Mouse (Mus musculus): ENCODE results near the gene Olfr1437.
"Not testable (repeated sequence)": the region's sequence is repeated elsewhere in the genome, so short reads cannot be mapped to it uniquely, and the experiment has no call there.

The Olfr1437 gene

DNA sequence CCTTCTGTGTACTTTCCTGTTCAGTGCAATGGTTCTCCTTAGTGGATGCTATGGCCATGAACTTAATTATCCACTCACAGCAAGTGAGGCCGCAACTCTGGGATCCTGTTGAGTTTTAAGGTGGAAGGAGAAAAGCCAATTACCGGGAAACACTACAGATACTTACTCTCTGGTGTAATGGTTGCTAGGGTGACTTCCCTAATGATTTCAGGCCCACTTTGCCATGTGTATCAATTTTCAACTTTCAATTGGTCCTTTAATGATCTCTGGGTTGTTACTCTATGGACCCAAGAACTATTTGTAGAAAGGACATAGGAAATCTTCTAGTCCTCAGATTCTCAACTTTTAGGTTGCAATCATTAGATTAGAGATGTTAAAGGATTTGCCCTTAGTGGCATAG is at the start of gene Olfr1437:
Olfr1437 (minus strand) TSS at position 101 of the 400 bp plus-strand sequence.
- DNase-seq, result no peak

DNA sequence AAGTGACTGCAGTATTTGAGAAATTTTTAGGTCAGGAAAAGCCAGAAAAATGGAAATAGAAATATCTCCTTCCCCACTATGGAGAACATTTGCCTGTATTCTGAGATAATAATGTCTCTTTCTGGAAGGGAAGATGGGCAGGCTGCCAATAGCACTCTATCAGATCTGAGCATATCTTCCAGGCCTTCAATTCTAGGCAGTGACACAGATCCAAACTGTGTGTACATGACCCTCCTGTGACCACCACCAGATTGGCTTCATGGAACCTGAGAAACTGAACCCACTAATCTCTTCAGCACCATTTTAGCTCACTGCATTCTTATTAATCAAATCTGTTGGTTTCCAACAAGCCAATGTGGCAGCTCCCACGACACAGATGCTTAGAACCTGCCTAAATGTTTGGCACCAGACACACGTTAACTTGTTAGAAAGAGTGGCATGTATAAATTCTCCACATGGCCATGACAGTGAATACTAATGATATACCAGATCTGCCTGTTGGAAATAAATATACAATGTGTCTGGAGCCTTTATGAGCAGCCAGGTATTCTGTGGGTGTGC is 49.6 kb upstream of the Olfr1437 start:
- no peak for DNase-seq

DNA sequence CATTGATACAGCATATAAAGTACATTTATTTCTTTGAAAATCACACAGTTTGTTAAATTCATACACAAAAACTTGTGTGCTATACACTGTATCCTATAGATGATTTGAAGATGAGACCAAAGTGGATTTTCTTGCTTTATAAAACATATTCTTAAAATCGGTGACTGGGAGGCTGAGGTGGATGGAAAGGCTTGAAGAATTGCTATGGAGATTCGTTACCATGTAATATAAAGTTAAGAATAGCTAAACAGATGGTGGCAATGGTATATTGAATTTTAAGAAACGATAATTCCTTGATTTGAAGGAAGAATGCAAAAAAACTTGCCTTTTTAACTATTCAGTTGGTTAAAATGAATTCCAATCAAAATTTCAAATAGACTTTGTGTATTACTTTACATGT is 48.1 kb upstream of the Olfr1437 start:
- DNase-seq, result no peak

DNA sequence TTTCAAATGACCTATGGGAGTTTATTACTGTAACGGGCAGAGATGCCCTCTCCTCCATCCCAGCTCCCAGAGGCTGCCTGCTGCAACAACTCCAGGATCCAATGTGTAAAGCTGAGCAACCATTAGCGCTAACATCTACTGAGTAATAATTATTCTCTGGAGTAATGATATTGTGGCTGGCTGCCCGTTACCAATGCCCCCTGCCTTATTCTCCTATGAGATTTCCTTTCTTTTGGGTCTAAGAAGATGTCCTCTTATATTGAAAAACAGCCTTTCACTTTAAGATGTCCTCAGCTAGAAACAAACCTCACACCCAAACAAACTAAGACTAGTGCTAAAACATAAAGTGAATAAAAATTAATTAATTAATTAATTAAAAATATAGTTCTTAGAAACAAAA is 10.9 kb upstream of the Olfr1437 start, which contains the start of gene Olfr1438-ps1:
Olfr1438-ps1 (minus strand) TSS at position 101 of the 400 bp plus-strand sequence.
- no peak for DNase-seq

DNA sequence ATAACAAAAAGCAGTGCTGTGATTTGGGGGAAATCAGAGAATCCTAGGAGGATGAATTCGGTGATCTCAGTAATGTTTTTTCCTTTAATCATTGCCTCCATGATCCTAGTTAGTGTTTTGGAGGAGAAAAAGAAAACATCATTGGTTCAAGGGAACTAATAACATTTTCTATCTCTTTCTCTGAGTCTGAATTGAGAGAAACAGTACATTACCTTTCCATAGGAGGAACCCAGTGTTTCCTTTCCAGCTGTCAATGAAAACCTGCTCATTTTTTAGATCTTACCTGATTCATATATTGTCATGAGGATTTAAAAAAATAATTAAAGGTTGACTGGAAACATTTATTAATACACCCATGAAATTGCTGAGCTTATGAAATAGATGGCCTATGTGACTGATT is 25.9 kb downstream of the Olfr1437 start, which contains the start of gene Olfr1436:
Olfr1436 (minus strand) TSS at position 101 of the 400 bp plus-strand sequence.
- DNase-seq, result not testable (repeated sequence)

DNA sequence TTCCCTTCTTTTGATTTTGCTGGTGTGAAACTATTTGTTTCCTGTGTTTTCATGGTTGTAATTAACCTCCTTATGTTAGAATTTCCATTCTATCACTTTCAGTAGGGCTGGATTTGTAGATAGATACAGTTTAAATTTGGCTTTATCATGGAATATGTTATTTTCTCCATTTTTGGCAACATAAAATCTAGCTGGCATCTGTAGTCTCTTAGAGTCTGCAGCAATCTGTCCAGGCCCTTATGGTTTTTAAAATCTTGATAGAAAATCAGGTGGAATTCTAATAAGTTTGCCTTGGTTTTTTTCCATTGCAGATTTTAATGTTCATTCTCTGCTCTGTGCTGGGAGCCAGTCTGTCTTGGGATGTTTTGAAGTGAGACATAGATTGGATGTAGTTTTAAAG is 31.9 kb downstream of the Olfr1437 start:
- DNase-seq, result no peak

DNA sequence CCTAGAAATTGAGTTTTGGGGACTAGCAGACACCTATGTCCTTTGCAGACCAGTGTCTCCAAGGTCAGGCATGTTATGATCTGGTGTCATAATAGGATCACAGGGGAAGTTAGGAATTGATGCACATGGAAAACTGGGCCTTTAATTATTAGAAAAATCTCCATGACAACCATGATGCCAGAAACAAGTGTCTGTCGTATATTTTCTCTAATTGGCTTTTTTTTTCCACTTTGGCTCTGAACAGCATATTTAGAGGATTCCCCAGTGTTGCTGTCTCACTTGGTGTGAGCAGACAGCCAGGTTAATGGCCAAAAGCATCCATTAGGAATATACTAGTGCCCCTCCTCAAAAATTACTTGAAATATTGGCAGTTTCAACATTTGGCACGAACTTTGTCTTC is 45.3 kb downstream of the Olfr1437 start, which contains the start of gene Olfr1434:
Olfr1434 (plus strand) TSS at position 301 of the 400 bp plus-strand sequence.
- DNase-seq, result no peak
